Mouse (Mus musculus) intestine, embryonic 14.5 days (tissue): ENCODE results near the gene Usp22. TPM values are rescaled to one million over a fixed set of nuclear protein-coding genes. Genes with fewer than 3 reads are reported as not detected.

Source experiments
- ATAC-seq: fragments of 200-750 bp; cut with Nextera tagmentation; replicated peaks from 2 replicates; pipeline ENCODE4 v1.8.0; 2017; ENCODE audit warnings: low read depth, moderate number of reproducible peaks, moderate TSS enrichment, moderate library complexity; ENCODE audit not compliant: low FRiP score, low TSS enrichment
- DNase-seq: peaks from one replicate; pipeline ENCODE4 v3.0.0-alpha.2; 2018; ENCODE audit warnings: low spot score
- H3K27ac ChIP-seq: fragments of 300-500 bp; sonication (generic); 2 replicates; pipeline ENCODE4 v1.5.1; 2014; ENCODE audit warnings: low read depth, mild to moderate bottlenecking, control low read depth
- H3K27me3 ChIP-seq: fragments of 300-500 bp; sonication (generic); replicated peaks from 2 replicates; pipeline ENCODE4 v1.6.1; 2014; ENCODE audit warnings: low read length, control low read depth; ENCODE audit not compliant: control insufficient read depth, insufficient read depth
- H3K36me3 ChIP-seq: fragments of 300-500 bp; sonication (generic); 2 replicates; pipeline ENCODE4 v1.6.1; 2014; ENCODE audit warnings: low read length, control low read depth; ENCODE audit not compliant: control insufficient read depth, insufficient read depth
- H3K4me1 ChIP-seq: fragments of 300-500 bp; sonication (generic); replicated peaks from 2 replicates; pipeline ENCODE4 v1.6.1; 2014; ENCODE audit warnings: low read length, control low read depth, mixed read lengths; ENCODE audit not compliant: control insufficient read depth, insufficient read depth
- H3K4me2 ChIP-seq: fragments of 300-500 bp; sonication (generic); 2 replicates; pipeline ENCODE4 v1.6.1; 2014; ENCODE audit warnings: low read length
- H3K4me3 ChIP-seq: fragments of 300-500 bp; sonication (generic); 2 replicates; pipeline ENCODE4 v1.5.1; 2014; ENCODE audit warnings: low read depth, low read length, control low read depth, mixed read lengths
- H3K9ac ChIP-seq: fragments of 300-500 bp; sonication (generic); 2 replicates; pipeline ENCODE4 v1.6.1; 2014; ENCODE audit warnings: mild to moderate bottlenecking, low read length
- H3K9me3 ChIP-seq: fragments of 300-500 bp; sonication (generic); 2 replicates; pipeline ENCODE4 v1.6.1; 2016; ENCODE audit warnings: low read length, control low read depth; ENCODE audit not compliant: control insufficient read depth
- WGBS: fragments of 180-500 bp; shearing (Covaris S2); extraction: QIAGEN DNeasy Blood & Tissue Kit; methylation state at CpG from one replicate; pipeline ENCODE4 v1.1.7; 2014; 5-methylcytosine and 5-hydroxymethylcytosine counted together
- polyA plus RNA-seq: library from polyadenylated mRNA; unstranded; fragments of >200 nt; fragmentation: Nextera tagmentation; extraction: Ambion mirVana; gene quantifications from 2 replicates; pipeline ENCODE4 v1.2.1, GENCODE M21; 2014

The Usp22 gene
- polyA plus RNA-seq, 1 experiment from 2014 or later: 163 TPM

GRCm38 (mm10) chr11:61159796-61160732 lies 14.8 kb downstream of the Usp22 start:
- ATAC-seq (no peak), DNase-seq (no peak)
- Histone ChIP-seq H3K4me3 (no peak overlapping the region), H3K27me3 (no peaks in the 10 kb centered on the region), H3K9ac (no peak overlapping the region), H3K27ac (no peak overlapping the region), H3K4me2 (no peak overlapping the region), H3K4me1 (no peaks in the 10 kb centered on the region), H3K9me3 (no peaks in the 10 kb centered on the region), H3K36me3 (peaks cover 100% of the 10 kb centered on the region)
- 83% methylated on average over 11 of the region's 11 CpGs for WGBS

GRCm38 (mm10) chr11:61158141-61158540 lies 16.7 kb downstream of the Usp22 start:
- H3K4me3 ChIP-seq: no peak overlapping the region
- no peak overlapping the region for H3K4me2 ChIP-seq
- H3K9ac ChIP-seq: no peak overlapping the region
- ATAC-seq: no peak
- H3K36me3 ChIP-seq: peaks cover 100% of the 10 kb centered on the region
- no peaks in the 10 kb centered on the region for H3K4me1 ChIP-seq
- H3K9me3 ChIP-seq: no peaks in the 10 kb centered on the region
- H3K27me3 ChIP-seq: no peaks in the 10 kb centered on the region
- H3K27ac ChIP-seq: no peak overlapping the region
- DNase-seq: no peak
- 76% methylated on average over 3 of the region's 3 CpGs for WGBS

- Histone ChIP-seq H3K9me3 (no peaks in the 10 kb centered on the region), H3K27me3 (no peaks in the 10 kb centered on the region), H3K36me3 (peaks cover 94% of the 10 kb centered on the region), H3K4me2 (no peak overlapping the region), H3K4me1 (no peaks in the 10 kb centered on the region), H3K27ac (no peak overlapping the region), H3K4me3 (no peak overlapping the region), H3K9ac (no peak overlapping the region)
- no peak for ATAC-seq
- DNase-seq: no peak
- 89% methylated on average over 2 of the region's 2 CpGs for WGBS
Measured at GRCm38 (mm10) chr11:61155727-61156126, 19.1 kb downstream of the Usp22 start.

GRCm38 (mm10) chr11:61150233-61151001 lies 24.4 kb downstream of the Usp22 start:
- no peaks in the 10 kb centered on the region for H3K9me3 ChIP-seq
- no peak for DNase-seq
- no peak overlapping the region for H3K4me3 ChIP-seq
- no peak overlapping the region for H3K9ac ChIP-seq
- H3K36me3 ChIP-seq: peaks cover 40% of the 10 kb centered on the region
- H3K4me2 ChIP-seq: no peak overlapping the region
- WGBS: 74% methylated on average over 6 of the region's 6 CpGs
- H3K27me3 ChIP-seq: peaks cover 5% of the 10 kb centered on the region
- no peak for ATAC-seq
- H3K4me1 ChIP-seq: peaks cover 3% of the 10 kb centered on the region
- H3K27ac ChIP-seq: no peak overlapping the region

GRCm38 (mm10) chr11:61147300-61147683 lies 27.6 kb downstream of the Usp22 start:
- H3K9me3 ChIP-seq: no peaks in the 10 kb centered on the region
- peak overlapping the region; percentile 21 for H3K4me3 ChIP-seq
- H3K4me1 ChIP-seq: peaks cover 9% of the 10 kb centered on the region
- peak; percentile 64 for DNase-seq
- H3K9ac ChIP-seq: peak overlapping the region; percentile 36; the same call in 1 of the 2 replicates
- H3K27ac ChIP-seq: no peak overlapping the region
- ATAC-seq: peak; percentile 47; the same call in 1 of the 2 replicates
- H3K36me3 ChIP-seq: peaks cover 9% of the 10 kb centered on the region
- 7% methylated on average over 32 of the region's 32 CpGs for WGBS
- H3K4me2 ChIP-seq: peak overlapping the region; percentile 62
- peaks cover 5% of the 10 kb centered on the region for H3K27me3 ChIP-seq

- ATAC-seq: peak; percentile 18; the same call in 1 of the 2 replicates
- peak; percentile 81 for DNase-seq
- WGBS: 18% methylated on average over 20 of the region's 20 CpGs
- peaks cover 9% of the 10 kb centered on the region for H3K4me1 ChIP-seq
- peak overlapping the region; percentile 62 for H3K4me2 ChIP-seq
- peaks cover 5% of the 10 kb centered on the region for H3K27me3 ChIP-seq
- peak overlapping the region; percentile 21 for H3K4me3 ChIP-seq
- H3K9ac ChIP-seq: 0 out of 2 replicates have a peak overlapping the region, but pooled peaks have one; percentile 36
- no peaks in the 10 kb centered on the region for H3K9me3 ChIP-seq
- H3K27ac ChIP-seq: no peak overlapping the region
- peaks cover 4% of the 10 kb centered on the region for H3K36me3 ChIP-seq
Measured at GRCm38 (mm10) chr11:61146645-61147299, 28.1 kb downstream of the Usp22 start.

- DNase-seq: no peak
- Histone ChIP-seq H3K36me3 (no peaks in the 10 kb centered on the region), H3K27ac (no peak overlapping the region), H3K4me3 (no peak overlapping the region), H3K9ac (no peak overlapping the region), H3K27me3 (peaks cover 5% of the 10 kb centered on the region), H3K4me1 (peaks cover 9% of the 10 kb centered on the region), H3K4me2 (no peak overlapping the region), H3K9me3 (no peaks in the 10 kb centered on the region)
- no peak for ATAC-seq
- WGBS: 32% methylated on average over 8 of the region's 8 CpGs
Measured at GRCm38 (mm10) chr11:61145551-61145950, 29.3 kb downstream of the Usp22 start.
